Mouse (Mus musculus) heart, postnatal 0 days (tissue): ENCODE measurements around the gene Ogg1.

ENCODE experiments used
- CTCF ChIP-seq: IDR thresholded peaks from 2 replicates; pipeline ENCODE4 v1.5.1; 2016; ENCODE audit warnings: antibody characterized with exemption, control low read depth, low read depth
- EP300 ChIP-seq: IDR thresholded peaks from 2 replicates; pipeline ENCODE4 v1.6.1; 2016; ENCODE audit warnings: antibody characterized with exemption, low read depth

- no peak for TF ChIP-seq CTCF
- TF ChIP-seq EP300 = no peak
These were observed 37.9 kb downstream of the Ogg1 start for GRCm38 (mm10) chr6:113364518-113365135.
